16 mouse cellular contexts compared by ENCODE assay signal in genomic region chr19:14536676-14537075, GRCm38 (mm10).
"Had no signal": no experiment of that assay in that cellular context is flagged by ENCODE, and none has a peak within 500 bp of the region (broad histone marks: within the 10 kb centered on the region; RNA-seq: fewer than 3 reads in every experiment).

No protein-coding gene starts in this region.

- H3K4me2 ChIP-seq: neural tube, embryonic 13.5 days; neural tube, embryonic 15.5 days; stomach, embryonic 15.5 days had no signal

- H3K4me1 ChIP-seq: stomach, embryonic 15.5 days had no signal

- H3K36me3 ChIP-seq: neural tube, embryonic 13.5 days; neural tube, embryonic 15.5 days; stomach, embryonic 15.5 days had no signal

- H3K27ac ChIP-seq: neural tube, embryonic 13.5 days; neural tube, embryonic 15.5 days; stomach, embryonic 15.5 days; stomach, postnatal 0 days had no signal

- H3K4me3 ChIP-seq: neural tube, embryonic 13.5 days; neural tube, embryonic 15.5 days; stomach, embryonic 15.5 days had no signal

- H3K9me3 ChIP-seq: neural tube, embryonic 13.5 days; neural tube, embryonic 15.5 days; stomach, embryonic 15.5 days had no signal

- H3K9ac ChIP-seq: neural tube, embryonic 13.5 days; neural tube, embryonic 15.5 days; stomach, embryonic 15.5 days had no signal

- H3K27me3 ChIP-seq: neural tube, embryonic 13.5 days; neural tube, embryonic 15.5 days; stomach, embryonic 15.5 days had no signal

- DNase-seq: retina, postnatal 1 day; right cerebral cortex, adult 18-20 months; right cerebral cortex, postnatal 14 days; right cerebral cortex, postnatal 25 days; right cerebral cortex, postnatal 4 days; spleen, adult 18-20 months; thymus, adult 18-20 months; thymus, adult 2 months; thymus, postnatal 14 days; thymus, postnatal 25 days; thymus, postnatal 36 days; thymus, postnatal 4 days had no signal
